Mouse (Mus musculus): ENCODE data around the gene Gja4. TPM values are rescaled to one million over a fixed set of nuclear protein-coding genes. Genes with fewer than 3 reads are reported as not detected.

Gja4 gene
- total RNA-seq, 2 experiments from 2014 or later, result not detected

Other genes starting within 250 kb of the Gja4 start
- 14.4 and 20.7 TPM in 2 replicates for gene Zmym6, start 236.7 kb downstream of the Gja4 start, total RNA-seq (2014; fragmentation: Nextera tagmentation)
- gene Zmym6, start 236.7 kb downstream of the Gja4 start, total RNA-seq (2017), result 12.4 and 16.5 TPM in 2 replicates
- 13.4 and 16.3 TPM in 2 replicates for gene Tmem35b, start 190.3 kb downstream of the Gja4 start, total RNA-seq (2014; fragmentation: Nextera tagmentation)
- 7.2 and 9.2 TPM in 2 replicates for gene Tmem35b, start 190.3 kb downstream of the Gja4 start, total RNA-seq (2017)
- gene Dlgap3, start 144.8 kb downstream of the Gja4 start, total RNA-seq (2014; fragmentation: Nextera tagmentation), result not detected in 2 replicates
- gene Dlgap3, start 144.8 kb downstream of the Gja4 start, total RNA-seq (2017), result 0.04 TPM in 1 of 2 replicates, not detected in the other
- gene Smim12, start 70.3 kb downstream of the Gja4 start, total RNA-seq (2014; fragmentation: Nextera tagmentation), result 35.1 and 47.1 TPM in 2 replicates
- gene Smim12, start 70.3 kb downstream of the Gja4 start, total RNA-seq (2017), result 30.4 and 31.8 TPM in 2 replicates
- gene Gjb3, start 16.8 kb upstream of the Gja4 start, total RNA-seq (2014; fragmentation: Nextera tagmentation), result not detected in 2 replicates
- 0.69 and 0.82 TPM in 2 replicates for gene Gjb3, start 16.8 kb upstream of the Gja4 start, total RNA-seq (2017)
- not detected in 2 replicates for gene Gjb4, start 40.0 kb upstream of the Gja4 start, total RNA-seq (2014; fragmentation: Nextera tagmentation)
- gene Gjb4, start 40.0 kb upstream of the Gja4 start, total RNA-seq (2017), result not detected in 2 replicates
- not detected in 2 replicates for gene Gjb5, start 44.1 kb upstream of the Gja4 start, total RNA-seq (2014; fragmentation: Nextera tagmentation)
- gene Gjb5, start 44.1 kb upstream of the Gja4 start, total RNA-seq (2017), result not detected in 2 replicates